Mouse (Mus musculus) liver, adult 2 months (tissue): Measurements from ENCODE around the gene Bcas3.

Experiments used
- CTCF ChIP-seq: fragments of 200-500 bp; IDR thresholded peaks from 2 replicates; pipeline ENCODE4 v1.5.1; 2011; ENCODE audit warnings: low read depth, low read length, control low read depth
- POLR2A ChIP-seq: fragments of 200-500 bp; IDR thresholded peaks from 2 replicates; pipeline ENCODE4 v1.6.1; 2011; ENCODE audit warnings: low read length, control low read depth; ENCODE audit not compliant: insufficient read depth; ENCODE audit errors: extremely low read depth

GRCm38 (mm10) chr11:85367823-85368222 is 14.9 kb downstream of the Bcas3 start:
- TF ChIP-seq CTCF (no peak), POLR2A (no peak)
